Mouse (Mus musculus) gastrocnemius, postnatal 36 days (tissue): ENCODE data around the gene Zfp386. TPM values are rescaled to one million over a fixed set of nuclear protein-coding genes. Genes with fewer than 3 reads are reported as not detected.
"Not testable (repeated sequence)": the region's sequence is repeated elsewhere in the genome, so short reads cannot be mapped to it uniquely, and the experiment has no call there.

Experiments
- DNase-seq, 2 experiments: peaks; one replicate each; pipeline ENCODE4 v3.0.0; 2022
- intact Hi-C: fragments of 180-260 bp; cut with DNase I; formaldehyde crosslinking; loops from one replicate; pipeline ENCODE4 v1.15.1; 2025
- long read RNA-seq, 2 experiments: library from polyadenylated mRNA; stranded (forward); transcript quantifications; one replicate each; pipeline ENCODE4 v2.0.0; 2021
- total RNA-seq, 2 experiments: library from RNA; stranded (reverse); gene quantifications; 2 replicates each; pipeline ENCODE4 v1.2.3; 2021

The Zfp386 gene
- total RNA-seq = 10 to 100 TPM; 24.4 to 28.4 TPM
- long read RNA-seq, experiment 1, transcript Zfp386-201 (3 exons, 1,958 nt) = major isoform, 13 of 32 reads
- long read RNA-seq, experiment 1, partial matches to known transcripts = 1 of 32 reads
- long read RNA-seq, experiment 1, other reads (novel, unspliced or antisense) = 14 of 32 reads
- long read RNA-seq, experiment 2, transcript Zfp386-201 (3 exons, 1,958 nt) = major isoform, 24 of 57 reads
- long read RNA-seq, experiment 2, transcript Zfp386-202 (2 exons, 498 nt) = minor isoform, 5 of 57 reads
- long read RNA-seq, experiment 2, partial matches to known transcripts = 20 of 57 reads
- long read RNA-seq, experiment 2, other reads (novel, unspliced or antisense) = 8 of 57 reads

- intact Hi-C loops = no loop called here
- DNase-seq = peak; percentile 95 to 99
Measured at GRCm38 (mm10) chr12:116047440-116048377, at the start of gene Zfp386. Zfp386 (plus strand) TSS chr12:116047724.

GRCm38 (mm10) chr12:115999784-116000183, 47.7 kb upstream of the Zfp386 start:
- intact Hi-C loops = not testable (repeated sequence)

GRCm38 (mm10) chr12:116002946-116003345, 44.6 kb upstream of the Zfp386 start:
- DNase-seq, intact Hi-C loops: not testable (repeated sequence)

More at GRCm38 (mm10) chr12:115999784-116000183, 47.7 kb upstream of the Zfp386 start:
- not testable (repeated sequence) for DNase-seq

GRCm38 (mm10) chr12:116010812-116011211, 36.7 kb upstream of the Zfp386 start:
- no peak for DNase-seq
- intact Hi-C loops = no loop called here

- intact Hi-C loops = no loop called here
- no peak for DNase-seq
Measured at GRCm38 (mm10) chr12:116028095-116028494, 19.4 kb upstream of the Zfp386 start.

GRCm38 (mm10) chr12:116035346-116035745, 12.2 kb upstream of the Zfp386 start:
- no peak for DNase-seq
- intact Hi-C loops = no loop called here

GRCm38 (mm10) chr12:116044785-116045184, 2.7 kb upstream of the Zfp386 start:
- no peak for DNase-seq
- intact Hi-C loops = no loop called here

- DNase-seq = no peak
- intact Hi-C loops = no loop called here
Measured at GRCm38 (mm10) chr12:116048766-116049165, 1.2 kb downstream of the Zfp386 start.

- intact Hi-C loops = no loop called here
- DNase-seq = no peak
Measured at GRCm38 (mm10) chr12:116049236-116049635, 1.7 kb downstream of the Zfp386 start.

GRCm38 (mm10) chr12:116049701-116050100, 2.2 kb downstream of the Zfp386 start:
- no peak for DNase-seq
- intact Hi-C loops = no loop called here

GRCm38 (mm10) chr12:116054342-116054741, 6.8 kb downstream of the Zfp386 start:
- DNase-seq = no peak
- intact Hi-C loops = no loop called here

GRCm38 (mm10) chr12:116056112-116056511, 8.6 kb downstream of the Zfp386 start:
- no peak for DNase-seq
- intact Hi-C loops = no loop called here

GRCm38 (mm10) chr12:116061561-116062193, 14.2 kb downstream of the Zfp386 start:
- intact Hi-C loops = no loop called here
- no peak for DNase-seq

- no peak for DNase-seq
- intact Hi-C loops = no loop called here
Measured at GRCm38 (mm10) chr12:116062194-116062583, 14.7 kb downstream of the Zfp386 start.

- intact Hi-C loops = no loop called here
- DNase-seq = no peak
Measured at GRCm38 (mm10) chr12:116063020-116063419, 15.5 kb downstream of the Zfp386 start.

- DNase-seq = peak; percentile 23 to 38
- intact Hi-C loops = loop anchor here (1.0 to 5.0 kb wide), 2 partner anchors 132 to 551 kb away; no protein-coding TSS in a partner anchor
Measured at GRCm38 (mm10) chr12:116071023-116071422, 23.5 kb downstream of the Zfp386 start.

- intact Hi-C loops = no loop called here
- peak; percentile 35 to 46 for DNase-seq
Measured at GRCm38 (mm10) chr12:116077074-116077854, 29.7 kb downstream of the Zfp386 start, which contains the start of gene Vipr2. Vipr2 (plus strand) TSS chr12:116077726.

- intact Hi-C loops = no loop called here
- DNase-seq = no peak
Measured at GRCm38 (mm10) chr12:116077855-116078366, 30.4 kb downstream of the Zfp386 start.

- intact Hi-C loops = no loop called here
- DNase-seq = no peak
Measured at GRCm38 (mm10) chr12:116083125-116083524, 35.6 kb downstream of the Zfp386 start.

- no peak for DNase-seq
- intact Hi-C loops = no loop called here
Measured at GRCm38 (mm10) chr12:116084294-116084693, 36.8 kb downstream of the Zfp386 start.
